Mouse (Mus musculus) stomach, postnatal 0 days (tissue): ENCODE measurements at regions not wholly inside any gene's neighbourhood (a gene's known extent, or its start where the extent isn't known, plus 50 kb on each side); places are given as distances from the start of the nearest gene placed in this dataset.

Experiments
- CTCF ChIP-seq: IDR thresholded peaks from 2 replicates; pipeline ENCODE4 v1.5.1; 2016; ENCODE audit warnings: antibody characterized with exemption, low read depth, mild to moderate bottlenecking, moderate library complexity
- EP300 ChIP-seq: optimal IDR thresholded peaks from 2 replicates; pipeline ENCODE3; 2016; ENCODE audit warnings: antibody characterized with exemption

GRCm38 (mm10) chr2:46371755-46372154 is 1254.6 kb upstream of the Zeb2 start:
- no peak for TF ChIP-seq CTCF
- TF ChIP-seq EP300, result no peak
